Mouse (Mus musculus): ENCODE results near the gene Tap1. TPM values are rescaled to one million over a fixed set of nuclear protein-coding genes. Genes with fewer than 3 reads are reported as not detected.

Tap1 gene
- polyA plus RNA-seq, 1 experiment from 2014 or later = 7.0 TPM

GRCm38 (mm10) chr17:34170877-34171498 is 16.4 kb upstream of the Tap1 start:
- Histone ChIP-seq H3K4me1 (replicated peaks; ENCODE audit: control insufficient read depth, insufficient read depth) (no peaks in the 10 kb centered on the region), H3K4me3 (ENCODE audit: low read depth, low read length) (no peak overlapping the region), H3K27ac (replicated peaks) (no peak overlapping the region), H3K4me2 (replicated peaks; ENCODE audit: low read depth) (no peak overlapping the region), H3K27me3 (ENCODE audit: control insufficient read depth, insufficient read depth, low read length) (no peaks in the 10 kb centered on the region), H3K9ac (ENCODE audit: low read length) (no peak overlapping the region), H3K9me3 (ENCODE audit: control insufficient read depth, low read length) (0 out of 2 replicates have a peak, but pooled peaks cover 4% of the 10 kb centered on the region), H3K36me3 (ENCODE audit: control insufficient read depth, insufficient read depth, low read length) (no peaks in the 10 kb centered on the region)
- peak; percentile 98 for TF ChIP-seq CTCF (IDR thresholded peaks at IDR 0.05; ENCODE audit: low read depth)
- no peak for TF ChIP-seq EP300 (optimal IDR thresholded peaks at IDR 0.05)
- 35% methylated on average over 13 of the region's 13 CpGs for WGBS
- ATAC-seq (ENCODE audit: low FRiP score, low TSS enrichment) (peak; percentile 65), DNase-seq (ENCODE audit: low spot score) (peak; percentile 78)

GRCm38 (mm10) chr17:34172528-34172927 is 14.8 kb upstream of the Tap1 start:
- Histone ChIP-seq H3K4me1 (replicated peaks; ENCODE audit: control insufficient read depth, insufficient read depth) (no peaks in the 10 kb centered on the region), H3K27ac (replicated peaks) (no peak overlapping the region), H3K36me3 (ENCODE audit: control insufficient read depth, insufficient read depth, low read length) (no peaks in the 10 kb centered on the region), H3K4me2 (replicated peaks; ENCODE audit: low read depth) (no peak overlapping the region), H3K4me3 (ENCODE audit: low read depth, low read length) (no peak overlapping the region), H3K9me3 (ENCODE audit: control insufficient read depth, low read length) (0 out of 2 replicates have a peak, but pooled peaks cover 4% of the 10 kb centered on the region), H3K27me3 (ENCODE audit: control insufficient read depth, insufficient read depth, low read length) (no peaks in the 10 kb centered on the region), H3K9ac (ENCODE audit: low read length) (no peak overlapping the region)
- 92% methylated on average over 5 of the region's 5 CpGs for WGBS
- peak; percentile 38 for TF ChIP-seq CTCF (IDR thresholded peaks at IDR 0.05; ENCODE audit: low read depth)
- no peak for TF ChIP-seq EP300 (optimal IDR thresholded peaks at IDR 0.05)
- ATAC-seq (ENCODE audit: low FRiP score, low TSS enrichment) (no peak), DNase-seq (ENCODE audit: low spot score) (no peak)

DNA sequence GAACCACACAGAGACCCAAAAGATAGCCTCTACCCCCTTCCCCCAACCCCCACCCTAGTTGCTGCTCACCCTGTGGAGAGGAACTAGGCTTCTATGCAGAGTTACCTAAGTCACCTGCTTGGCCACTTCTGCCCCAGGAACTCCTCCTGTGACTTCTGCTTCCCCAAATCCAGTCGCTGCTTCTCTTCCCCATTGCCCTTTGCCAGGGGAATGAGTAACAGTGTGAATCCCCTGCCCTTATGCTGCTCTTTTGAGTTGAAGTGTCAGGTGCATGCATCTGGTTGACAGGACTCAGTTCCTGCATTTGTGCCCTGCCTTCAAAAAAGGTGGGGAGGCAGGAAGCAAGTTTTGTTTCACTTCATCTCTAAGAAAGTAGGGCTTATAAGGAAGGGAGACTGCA is 13.3 kb upstream of the Tap1 start:
- 26% methylated on average over 1 of the region's 1 CpGs for WGBS
- H3K27me3 ChIP-seq (ENCODE audit: control insufficient read depth, insufficient read depth, low read length) = no peaks in the 10 kb centered on the region
- no peak for ATAC-seq (ENCODE audit: low FRiP score, low TSS enrichment)
- no peak overlapping the region for H3K27ac ChIP-seq (replicated peaks)
- no peaks in the 10 kb centered on the region for H3K4me1 ChIP-seq (replicated peaks; ENCODE audit: control insufficient read depth, insufficient read depth)
- TF ChIP-seq EP300 (optimal IDR thresholded peaks at IDR 0.05) (no peak), CTCF (IDR thresholded peaks at IDR 0.05; ENCODE audit: low read depth) (no peak)
- no peak overlapping the region for H3K4me2 ChIP-seq (replicated peaks; ENCODE audit: low read depth)
- H3K9me3 ChIP-seq (ENCODE audit: control insufficient read depth, low read length) = 0 out of 2 replicates have a peak, but pooled peaks cover 4% of the 10 kb centered on the region
- no peak overlapping the region for H3K4me3 ChIP-seq (ENCODE audit: low read depth, low read length)
- H3K9ac ChIP-seq (ENCODE audit: low read length) = no peak overlapping the region
- H3K36me3 ChIP-seq (ENCODE audit: control insufficient read depth, insufficient read depth, low read length) = no peaks in the 10 kb centered on the region
- DNase-seq (ENCODE audit: low spot score) = no peak

DNA sequence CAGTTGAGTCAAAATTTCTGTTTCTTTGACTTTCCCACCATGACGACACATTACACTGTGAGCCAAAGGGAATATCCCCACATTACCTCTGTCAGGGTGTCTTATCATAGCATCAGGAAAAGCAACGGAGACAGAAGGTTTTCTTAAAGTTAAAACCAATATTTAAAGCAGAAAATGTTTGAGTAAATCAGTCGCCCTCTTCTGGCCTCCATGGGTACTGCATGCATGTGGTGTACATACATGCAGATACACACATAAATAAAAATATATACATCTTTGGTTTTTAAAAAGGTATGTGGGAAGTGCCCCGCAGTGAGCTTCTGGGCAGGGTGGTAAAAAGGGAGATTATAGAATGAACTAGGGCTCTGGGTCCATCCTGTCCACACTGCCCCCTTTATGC is 10.2 kb upstream of the Tap1 start:
- TF ChIP-seq EP300 (optimal IDR thresholded peaks at IDR 0.05) = no peak
- TF ChIP-seq CTCF (IDR thresholded peaks at IDR 0.05; ENCODE audit: low read depth) = peak; percentile 53
- no peaks in the 10 kb centered on the region for H3K27me3 ChIP-seq (ENCODE audit: control insufficient read depth, insufficient read depth, low read length)
- no peak overlapping the region for H3K27ac ChIP-seq (replicated peaks)
- DNase-seq (ENCODE audit: low spot score) = no peak
- H3K4me3 ChIP-seq (ENCODE audit: low read depth, low read length) = no peak overlapping the region
- H3K36me3 ChIP-seq (ENCODE audit: control insufficient read depth, insufficient read depth, low read length) = no peaks in the 10 kb centered on the region
- H3K4me1 ChIP-seq (replicated peaks; ENCODE audit: control insufficient read depth, insufficient read depth) = no peaks in the 10 kb centered on the region
- 71% methylated on average over 4 of the region's 4 CpGs for WGBS
- no peak overlapping the region for H3K9ac ChIP-seq (ENCODE audit: low read length)
- no peak for ATAC-seq (ENCODE audit: low FRiP score, low TSS enrichment)
- no peak overlapping the region for H3K4me2 ChIP-seq (replicated peaks; ENCODE audit: low read depth)
- 0 out of 2 replicates have a peak, but pooled peaks cover 4% of the 10 kb centered on the region for H3K9me3 ChIP-seq (ENCODE audit: control insufficient read depth, low read length)

DNA sequence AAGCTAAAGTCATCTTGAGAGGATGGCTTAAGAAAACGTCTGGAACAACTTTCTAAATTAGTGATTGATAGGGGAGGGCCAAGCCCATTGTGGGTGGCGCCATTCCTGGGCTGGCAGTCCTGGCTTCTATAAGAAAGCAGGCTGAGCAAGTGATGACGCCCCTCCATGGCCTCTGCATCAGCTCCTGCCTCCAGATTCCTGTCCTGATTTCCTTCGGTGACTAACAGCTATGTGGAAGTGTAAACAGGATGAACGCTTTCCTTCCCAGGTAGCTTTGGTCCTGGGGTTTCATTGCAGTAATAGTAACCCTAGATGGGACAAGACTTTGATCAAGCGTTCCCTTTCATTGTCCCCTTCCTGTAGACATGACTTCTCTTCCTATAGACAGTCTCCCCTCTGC is 8.3 kb upstream of the Tap1 start:
- 47% methylated on average over 6 of the region's 6 CpGs for WGBS

More for the DNA sequence above, 8.3 kb upstream of the Tap1 start:
- Histone ChIP-seq H3K36me3 (ENCODE audit: control insufficient read depth, insufficient read depth, low read length) (no peaks in the 10 kb centered on the region), H3K4me2 (replicated peaks; ENCODE audit: low read depth) (no peak overlapping the region), H3K4me1 (replicated peaks; ENCODE audit: control insufficient read depth, insufficient read depth) (no peaks in the 10 kb centered on the region), H3K27ac (replicated peaks) (no peak overlapping the region), H3K4me3 (ENCODE audit: low read depth, low read length) (no peak overlapping the region), H3K9me3 (ENCODE audit: control insufficient read depth, low read length) (no peaks in the 10 kb centered on the region), H3K9ac (ENCODE audit: low read length) (no peak overlapping the region), H3K27me3 (ENCODE audit: control insufficient read depth, insufficient read depth, low read length) (no peaks in the 10 kb centered on the region)
- TF ChIP-seq CTCF (IDR thresholded peaks at IDR 0.05; ENCODE audit: low read depth) = no peak
- TF ChIP-seq EP300 (optimal IDR thresholded peaks at IDR 0.05) = no peak
- ATAC-seq (ENCODE audit: low FRiP score, low TSS enrichment) = no peak
- no peak for DNase-seq (ENCODE audit: low spot score)

Data from stomach, postnatal 0 days (tissue).